Mouse (Mus musculus) stomach, postnatal 0 days (tissue): ENCODE results near the gene Cisd2.

Experiments
- CTCF ChIP-seq: IDR thresholded peaks from 2 replicates; pipeline ENCODE4 v1.5.1; 2016; ENCODE audit warnings: antibody characterized with exemption, low read depth, mild to moderate bottlenecking, moderate library complexity
- EP300 ChIP-seq: optimal IDR thresholded peaks from 2 replicates; pipeline ENCODE3; 2016; ENCODE audit warnings: antibody characterized with exemption

DNA sequence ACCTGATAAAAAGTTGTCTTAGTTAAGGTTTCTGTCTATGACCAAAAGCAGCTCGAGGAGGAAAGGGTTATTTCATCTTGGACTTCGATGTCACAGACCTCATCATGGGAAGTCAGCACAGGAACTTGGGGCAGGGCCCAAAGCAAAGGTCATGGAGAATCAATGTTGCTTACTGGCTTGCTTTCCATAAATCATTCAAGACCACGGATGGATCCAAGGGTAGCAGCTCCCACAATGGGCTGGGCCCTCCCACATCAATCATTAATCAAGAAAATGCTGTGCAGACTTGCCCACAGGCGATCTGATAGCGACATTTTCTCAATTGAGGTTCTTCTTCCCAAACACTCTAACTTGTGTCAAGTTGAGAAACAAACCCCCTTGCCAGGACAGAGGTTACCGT is 27.6 kb downstream of the Cisd2 start:
- TF ChIP-seq CTCF: no peak
- TF ChIP-seq EP300: no peak
